Mouse (Mus musculus) adrenal gland, postnatal 36 days (tissue): Measurements from ENCODE around the gene Poldip2. TPM values are rescaled to one million over a fixed set of nuclear protein-coding genes. Genes with fewer than 3 reads are reported as not detected.

ENCODE experiments used
- DNase-seq, 2 experiments: peaks; one replicate each; pipeline ENCODE4 v3.0.0; 2021; ENCODE audit warnings: mixed read lengths in 1 of 2
- total RNA-seq, 2 experiments: library from RNA; stranded (reverse); gene quantifications; 2 replicates each; pipeline ENCODE4 v1.2.3; 2021

Gene Poldip2
- total RNA-seq, 2 experiments from 2014 or later, result 149 to 156 TPM

- peak; percentile 44 to 48 for DNase-seq
Measured at GRCm38 (mm10) chr11:78540358-78540757, 28.4 kb downstream of the Poldip2 start.

- DNase-seq, result no peak
Measured at GRCm38 (mm10) chr11:78544449-78545111, 32.6 kb downstream of the Poldip2 start.

GRCm38 (mm10) chr11:78545181-78545580, 33.2 kb downstream of the Poldip2 start:
- no peak for DNase-seq

GRCm38 (mm10) chr11:78547718-78548460, 35.9 kb downstream of the Poldip2 start:
- DNase-seq, result no peak

- no peak for DNase-seq
Measured at GRCm38 (mm10) chr11:78549491-78549987, 37.5 kb downstream of the Poldip2 start.

- DNase-seq, result peak; percentile 96 to 97
Measured at GRCm38 (mm10) chr11:78550168-78551058, 38.4 kb downstream of the Poldip2 start, which contains the start of gene Tmem97. Gene Tmem97 (minus strand): TSS chr11:78550777.

GRCm38 (mm10) chr11:78551059-78551398, 39.0 kb downstream of the Poldip2 start:
- DNase-seq, result no peak

GRCm38 (mm10) chr11:78555623-78556022, 43.6 kb downstream of the Poldip2 start:
- peak; percentile 56 to 57 for DNase-seq

- DNase-seq, result no peak
Measured at GRCm38 (mm10) chr11:78556070-78556469, 44.1 kb downstream of the Poldip2 start.

GRCm38 (mm10) chr11:78557241-78557640, 45.2 kb downstream of the Poldip2 start:
- DNase-seq, result no peak

- DNase-seq, result peak; percentile 67 to 79
Measured at GRCm38 (mm10) chr11:78560447-78560846, 48.5 kb downstream of the Poldip2 start.

- DNase-seq, result peak; percentile 36 to 37
Measured at GRCm38 (mm10) chr11:78566775-78567174, 54.8 kb downstream of the Poldip2 start.

GRCm38 (mm10) chr11:78567614-78568013, 55.6 kb downstream of the Poldip2 start:
- DNase-seq, result no peak

GRCm38 (mm10) chr11:78568827-78569226, 56.8 kb downstream of the Poldip2 start:
- DNase-seq, result no peak

GRCm38 (mm10) chr11:78569806-78570205, 57.8 kb downstream of the Poldip2 start:
- DNase-seq, result peak in 1 of 2 experiments; percentile 40

GRCm38 (mm10) chr11:78571441-78571840, 59.4 kb downstream of the Poldip2 start:
- DNase-seq, result no peak

GRCm38 (mm10) chr11:78571854-78572253, 59.9 kb downstream of the Poldip2 start:
- DNase-seq, result no peak

Other genes starting within 250 kb of the Poldip2 start
- 1 to 10 TPM in 1 of 2 experiments, under 1 TPM in 1; 0.99 to 1.3 TPM for gene BC030499, start 221.4 kb upstream of the Poldip2 start, total RNA-seq
- 1 to 10 TPM; 4.1 to 4.3 TPM for gene Spag5, start 210.7 kb upstream of the Poldip2 start, total RNA-seq
- gene Aldoc, start 189.2 kb upstream of the Poldip2 start, total RNA-seq, result 10 to 100 TPM; 11.7 to 21.6 TPM
- 10 to 100 TPM; 54.0 to 57.7 TPM for gene Pigs, start 183.8 kb upstream of the Poldip2 start, total RNA-seq
- 10 to 100 TPM; 32.8 to 37.3 TPM for gene Unc119, start 168.7 kb upstream of the Poldip2 start, total RNA-seq
- under 1 TPM in 1 of 2 experiments, not detected in 1; 0.30 TPM for gene Foxn1, start 125.6 kb upstream of the Poldip2 start, total RNA-seq
- gene Slc13a2, start 90.0 kb upstream of the Poldip2 start, total RNA-seq, result not detected
- 10 to 100 TPM; 31.9 to 40.0 TPM for gene Slc46a1, start 46.5 kb upstream of the Poldip2 start, total RNA-seq
- gene Sarm1, start 14.4 kb upstream of the Poldip2 start, total RNA-seq, result 1 to 10 TPM; 4.5 to 5.9 TPM
- 1 to 10 TPM; 1.6 to 3.2 TPM for gene Vtn, start 13.1 kb upstream of the Poldip2 start, total RNA-seq
- gene Sebox, start 8.7 kb upstream of the Poldip2 start, total RNA-seq, result not detected
- gene Tmem199, start within 50 bp of the Poldip2 start, total RNA-seq, result 10 to 100 TPM; 27.3 to 36.0 TPM
- 10 to 100 TPM; 45.0 to 45.3 TPM for gene Tnfaip1, start 24.1 kb downstream of the Poldip2 start, total RNA-seq
- 100 to 1,000 TPM in 1 of 2 experiments, 10 to 100 TPM in 1; 94.3 to 106 TPM for gene Ift20, start 24.2 kb downstream of the Poldip2 start, total RNA-seq
- 10 to 100 TPM; 37.8 to 59.8 TPM for gene Tmem97, start 38.6 kb downstream of the Poldip2 start, total RNA-seq
- 10 to 100 TPM; 48.6 to 53.6 TPM for gene Nlk, start 185.2 kb downstream of the Poldip2 start, total RNA-seq
- gene Ccnq, start 239.5 kb downstream of the Poldip2 start, total RNA-seq, result 10 to 100 TPM; 43.4 to 69.7 TPM